Mouse (Mus musculus) limb, embryonic 14.5 days (tissue): Measurements from ENCODE around the gene Frrs1. TPM values are rescaled to one million over a fixed set of nuclear protein-coding genes. Genes with fewer than 3 reads are reported as not detected.

ENCODE experiments used
- ATAC-seq: fragments of 200-750 bp; cut with Nextera tagmentation; 2 replicates; pipeline ENCODE4 v1.8.0; 2017; ENCODE audit warnings: low read depth, moderate number of reproducible peaks, moderate TSS enrichment; ENCODE audit not compliant: low FRiP score
- DNase-seq: peaks from one replicate; pipeline ENCODE4 v3.0.0-alpha.2; 2015; ENCODE audit warnings: low spot score
- H3K27ac ChIP-seq: fragments of 300-500 bp; sonication (generic); replicated peaks from 2 replicates; pipeline ENCODE4 v1.5.1; 2014; ENCODE audit warnings: low read depth, mild to moderate bottlenecking, low read length, moderate library complexity, mixed read lengths
- H3K27me3 ChIP-seq: fragments of 300-500 bp; sonication (generic); 2 replicates; pipeline ENCODE4 v1.6.1; 2014; ENCODE audit warnings: low read length, mixed read lengths; ENCODE audit not compliant: control insufficient read depth, insufficient read depth
- H3K36me3 ChIP-seq: fragments of 300-500 bp; sonication (generic); 2 replicates; pipeline ENCODE4 v1.6.1; 2014; ENCODE audit warnings: mild to moderate bottlenecking, low read length, moderate library complexity, mixed read lengths; ENCODE audit not compliant: control insufficient read depth, insufficient read depth
- H3K4me1 ChIP-seq: fragments of 300-500 bp; sonication (generic); 2 replicates; pipeline ENCODE4 v1.6.1; 2014; ENCODE audit warnings: antibody characterized with exemption, low read length, mixed read lengths; ENCODE audit not compliant: control insufficient read depth, insufficient read depth
- H3K4me2 ChIP-seq: fragments of 300-500 bp; sonication (generic); replicated peaks from 2 replicates; pipeline ENCODE4 v1.6.1; 2014; ENCODE audit warnings: low read depth, mild to moderate bottlenecking, low read length, moderate library complexity; ENCODE audit not compliant: severe bottlenecking
- H3K4me3 ChIP-seq: fragments of 300-500 bp; sonication (generic); replicated peaks from 2 replicates; pipeline ENCODE4 v1.5.1; 2014; ENCODE audit warnings: low read length
- H3K9ac ChIP-seq: fragments of 300-500 bp; sonication (generic); 2 replicates; pipeline ENCODE4 v1.6.1; 2014; ENCODE audit warnings: mild to moderate bottlenecking, low read depth, low read length, moderate library complexity; ENCODE audit not compliant: severe bottlenecking
- H3K9me3 ChIP-seq: fragments of 300-500 bp; sonication (generic); 2 replicates; pipeline ENCODE4 v1.6.1; 2016; ENCODE audit warnings: low read length; ENCODE audit not compliant: control insufficient read depth
- POLR2A ChIP-seq: fragments of 200-500 bp; IDR thresholded peaks from 2 replicates; pipeline ENCODE4 v1.8.0; 2012; ENCODE audit warnings: inconsistent platforms, mild to moderate bottlenecking, moderate library complexity, borderline replicate concordance; ENCODE audit not compliant: insufficient read depth, insufficient read length; ENCODE audit errors: extremely low read depth
- WGBS: fragments of 180-500 bp; shearing (Covaris S2); extraction: QIAGEN DNeasy Blood & Tissue Kit; methylation state at CpG from one replicate; pipeline ENCODE4 v1.1.7; 2014; 5-methylcytosine and 5-hydroxymethylcytosine counted together
- polyA plus RNA-seq, 2 experiments: library from polyadenylated mRNA; depleted of rRNA in 1 of 2; stranded (reverse) in 1 of 2; unstranded in 1 of 2; fragments of >200 nt; fragmentation: Nextera tagmentation in 1 of 2; extraction: Ambion mirVana in 1 of 2; gene quantifications; 2 replicates each; pipeline versions ENCODE4 v1.2.1 to v1.2.3; 2012 to 2014

The Frrs1 gene
- polyA plus RNA-seq, 2 experiments, result 6.4 to 12.4 TPM

DNA sequence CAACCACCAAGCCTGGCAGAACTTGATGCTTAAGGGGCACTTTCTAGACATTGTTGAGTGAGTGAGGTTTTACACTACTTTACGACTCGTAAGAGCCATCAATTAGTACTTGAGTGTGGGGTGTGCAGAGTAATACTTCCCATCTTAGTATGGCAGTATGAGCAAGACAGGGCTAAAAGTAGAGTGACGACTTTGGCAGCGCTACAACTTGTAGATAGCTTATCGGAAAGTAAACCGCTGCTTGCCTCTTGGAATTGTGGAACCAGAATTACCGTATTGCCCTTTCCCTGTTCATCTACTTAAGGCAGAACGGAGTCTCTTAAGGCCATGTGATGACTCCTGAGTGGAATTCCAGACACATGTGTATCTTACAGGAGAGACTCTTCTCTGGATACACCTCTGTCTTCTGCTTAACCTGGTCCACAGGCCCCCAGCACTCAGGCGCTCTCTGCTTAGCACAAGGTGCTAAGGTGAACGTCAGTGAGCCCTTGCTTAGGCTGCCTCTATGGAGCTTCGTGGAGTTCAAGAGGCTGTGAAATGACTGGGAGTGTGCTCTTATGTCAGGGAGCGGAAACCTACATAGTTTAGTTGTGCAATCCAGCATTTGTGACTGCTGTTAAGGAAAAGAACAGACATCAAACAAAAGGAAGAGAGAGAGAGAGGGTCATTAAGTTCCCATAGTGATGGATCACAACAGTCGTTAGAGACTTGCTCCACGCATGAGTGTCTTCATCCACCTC is 23.1 kb downstream of the Frrs1 start:
- no peaks in the 10 kb centered on the region for H3K9me3 ChIP-seq
- no peaks in the 10 kb centered on the region for H3K4me1 ChIP-seq
- H3K27ac ChIP-seq, result no peak overlapping the region
- no peak for ATAC-seq
- 93% methylated on average over 14 of the region's 14 CpGs for WGBS
- no peaks in the 10 kb centered on the region for H3K27me3 ChIP-seq
- no peaks in the 10 kb centered on the region for H3K36me3 ChIP-seq
- no peak for DNase-seq
- no peak for TF ChIP-seq POLR2A
- no peak overlapping the region for H3K9ac ChIP-seq
- H3K4me3 ChIP-seq, result no peak overlapping the region
- no peak overlapping the region for H3K4me2 ChIP-seq

DNA sequence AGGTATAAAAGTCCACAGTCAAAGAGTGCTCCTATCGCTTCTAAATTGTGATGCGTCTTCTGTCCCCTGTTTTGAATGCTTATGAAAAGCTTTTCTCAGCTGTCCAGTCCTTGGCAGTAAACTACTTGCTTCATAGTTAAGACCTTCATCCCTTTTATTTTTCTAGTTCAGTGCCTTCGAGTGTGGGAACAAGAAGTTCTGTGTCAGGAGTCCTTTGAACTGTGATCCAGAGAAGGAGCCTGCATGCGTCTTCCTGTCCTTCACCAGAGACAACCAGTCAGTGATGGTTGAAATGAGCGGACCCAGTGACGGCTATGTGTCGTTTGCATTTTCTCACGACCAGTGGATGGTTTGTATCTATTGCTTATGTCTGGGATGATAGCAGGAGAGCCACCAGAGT is 25.7 kb downstream of the Frrs1 start:
- no peaks in the 10 kb centered on the region for H3K9me3 ChIP-seq
- 89% methylated on average over 8 of the region's 8 CpGs for WGBS
- H3K4me1 ChIP-seq, result no peaks in the 10 kb centered on the region
- DNase-seq, result no peak
- H3K27me3 ChIP-seq, result no peaks in the 10 kb centered on the region
- TF ChIP-seq POLR2A, result no peak
- no peaks in the 10 kb centered on the region for H3K36me3 ChIP-seq
- no peak for ATAC-seq
- H3K27ac ChIP-seq, result no peak overlapping the region
- H3K4me3 ChIP-seq, result no peak overlapping the region
- H3K4me2 ChIP-seq, result no peak overlapping the region
- H3K9ac ChIP-seq, result no peak overlapping the region

DNA sequence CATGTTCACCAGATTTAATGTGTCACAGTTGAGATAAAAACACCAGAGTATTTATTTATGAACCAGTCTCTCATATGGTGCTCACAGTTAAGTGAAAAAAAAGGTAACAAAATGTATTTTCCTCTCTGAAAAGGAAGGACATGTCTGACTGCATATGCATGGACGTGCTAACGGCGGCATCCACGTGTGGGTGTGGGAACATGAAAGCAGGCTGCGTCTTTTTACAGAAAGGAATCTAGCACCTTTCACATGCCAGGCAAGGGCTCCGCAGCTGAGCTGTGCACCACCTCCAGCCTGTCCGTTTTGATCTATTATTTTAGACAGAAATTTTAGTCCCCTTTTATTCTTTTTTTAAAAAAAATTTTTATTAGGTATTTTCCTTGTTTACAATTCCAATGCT is 30.1 kb downstream of the Frrs1 start:
- no peak for DNase-seq
- no peak for ATAC-seq
- Histone ChIP-seq H3K9me3 (no peaks in the 10 kb centered on the region), H3K27ac (no peak overlapping the region), H3K4me1 (no peaks in the 10 kb centered on the region), H3K36me3 (no peaks in the 10 kb centered on the region), H3K4me2 (no peak overlapping the region), H3K9ac (no peak overlapping the region), H3K4me3 (no peak overlapping the region), H3K27me3 (no peaks in the 10 kb centered on the region)
- TF ChIP-seq POLR2A, result no peak
- WGBS, result 78% methylated on average over 7 of the region's 7 CpGs

DNA sequence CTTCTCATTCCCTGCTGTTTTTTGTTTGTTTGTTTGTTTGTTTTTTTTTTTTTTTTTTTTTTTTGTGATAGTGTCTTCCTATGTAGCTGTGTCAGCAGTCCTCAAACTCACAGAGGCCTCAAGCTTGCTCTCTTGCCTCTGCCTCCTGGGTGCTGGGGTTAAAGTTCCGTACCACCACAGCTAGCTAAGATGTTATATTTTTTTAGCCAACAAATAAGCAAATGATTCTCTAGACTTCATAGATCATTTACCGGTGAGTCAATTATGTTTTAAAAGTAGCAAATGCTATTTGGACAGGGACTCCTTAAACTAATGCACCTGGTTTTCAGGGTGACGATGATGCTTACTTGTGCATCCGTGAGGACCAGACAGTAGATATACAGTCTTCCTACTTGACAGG is 31.3 kb downstream of the Frrs1 start:
- H3K27ac ChIP-seq, result no peak overlapping the region
- no peaks in the 10 kb centered on the region for H3K36me3 ChIP-seq
- WGBS, result 95% methylated on average over 4 of the region's 4 CpGs
- TF ChIP-seq POLR2A, result no peak
- H3K9me3 ChIP-seq, result no peaks in the 10 kb centered on the region
- H3K4me1 ChIP-seq, result no peaks in the 10 kb centered on the region
- no peaks in the 10 kb centered on the region for H3K27me3 ChIP-seq
- ATAC-seq, result no peak
- DNase-seq, result no peak
- no peak overlapping the region for H3K9ac ChIP-seq
- no peak overlapping the region for H3K4me2 ChIP-seq
- no peak overlapping the region for H3K4me3 ChIP-seq

DNA sequence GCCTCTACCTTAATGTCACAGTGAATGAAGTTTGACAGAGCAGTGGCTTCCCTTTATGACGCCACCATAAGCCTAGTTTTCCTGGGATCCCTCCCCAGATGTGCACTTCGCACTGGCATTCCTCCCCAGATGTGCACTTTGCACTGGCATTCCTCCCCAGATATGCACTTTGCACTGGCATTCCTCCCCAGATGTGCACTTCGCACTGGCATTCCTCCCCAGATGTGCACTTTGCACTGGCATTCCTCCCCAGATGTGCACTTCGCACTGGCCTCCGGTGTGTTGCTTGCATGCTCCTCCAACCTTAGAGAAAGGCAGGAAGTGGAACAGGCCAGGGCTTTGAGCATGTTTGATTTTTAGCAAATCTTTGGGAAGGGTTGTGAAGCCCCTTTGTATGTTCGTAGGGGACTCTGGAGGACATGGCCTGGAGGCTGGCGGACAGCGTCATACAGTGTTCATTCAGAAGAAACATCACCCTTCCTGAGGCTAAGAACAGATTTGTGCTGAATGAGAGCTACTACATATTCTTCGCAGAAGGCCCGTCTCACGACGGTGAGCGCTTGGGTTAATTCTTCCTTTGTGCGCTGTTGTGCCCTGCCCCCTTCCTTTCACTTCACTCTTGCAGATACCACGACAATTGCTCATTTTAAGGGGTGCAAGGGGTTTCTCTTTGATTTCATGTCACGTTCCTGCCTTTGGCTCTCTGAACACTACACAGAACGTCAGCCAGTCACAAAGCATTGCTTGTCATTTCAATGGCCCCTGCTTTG is 32.4 kb downstream of the Frrs1 start:
- TF ChIP-seq POLR2A, result no peak
- no peaks in the 10 kb centered on the region for H3K27me3 ChIP-seq
- DNase-seq, result no peak
- WGBS, result 92% methylated on average over 17 of the region's 17 CpGs
- H3K36me3 ChIP-seq, result no peaks in the 10 kb centered on the region
- H3K4me3 ChIP-seq, result no peak overlapping the region
- H3K27ac ChIP-seq, result no peak overlapping the region
- H3K9me3 ChIP-seq, result no peaks in the 10 kb centered on the region
- H3K4me1 ChIP-seq, result no peaks in the 10 kb centered on the region
- no peak for ATAC-seq
- no peak overlapping the region for H3K9ac ChIP-seq
- H3K4me2 ChIP-seq, result no peak overlapping the region
